Mouse (Mus musculus) cortical plate, adult 2 months (tissue): ENCODE results near the gene Spred2.

Experiments used
- CTCF ChIP-seq: fragments of 200-500 bp; IDR thresholded peaks from 2 replicates; pipeline ENCODE4 v1.5.1; 2011; ENCODE audit warnings: mild to moderate bottlenecking, control low read depth, low read length; ENCODE audit not compliant: insufficient read depth; ENCODE audit errors: extremely low read depth
- POLR2A ChIP-seq: fragments of 200-500 bp; IDR thresholded peaks from 2 replicates; pipeline ENCODE4 v1.6.1; 2011; ENCODE audit warnings: mild to moderate bottlenecking, low read length, control low read depth; ENCODE audit not compliant: insufficient read depth; ENCODE audit errors: extremely low read depth

DNA sequence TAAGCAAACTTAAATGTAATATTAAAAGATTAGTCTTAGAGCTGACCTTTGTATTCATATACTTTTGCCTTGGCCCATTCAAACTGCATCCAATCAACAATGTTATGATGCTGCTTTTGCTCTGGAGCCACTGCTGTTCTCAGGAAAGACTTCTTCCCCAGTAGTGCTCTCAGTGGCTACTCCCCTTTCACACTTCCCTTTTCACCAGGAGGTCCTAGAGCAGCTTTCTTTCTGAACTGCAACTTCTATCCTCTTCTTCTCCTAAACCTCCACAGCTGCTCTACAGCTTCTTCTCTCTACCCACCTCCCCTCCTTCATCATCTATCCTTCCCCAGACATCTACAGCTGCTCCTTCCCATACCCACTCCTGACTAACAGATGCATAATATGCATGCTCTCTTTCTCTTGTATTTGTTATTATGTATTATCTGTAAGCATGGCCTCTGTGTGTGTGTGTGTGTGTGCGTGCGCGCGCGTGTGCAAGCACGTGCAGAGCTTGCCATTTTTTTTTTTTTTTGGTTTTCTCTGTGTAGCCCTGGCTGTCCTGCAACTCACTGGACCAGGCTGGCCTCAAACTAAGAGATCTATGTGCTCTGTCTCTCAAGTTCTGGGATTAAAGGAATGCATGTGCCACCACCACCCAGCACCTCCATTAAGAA is 144.3 kb downstream of the Spred2 start:
- no peak for TF ChIP-seq CTCF
- no peak for TF ChIP-seq POLR2A
